Mouse (Mus musculus) lung, postnatal 0 days (tissue): Measurements from ENCODE around the gene Entpd3. TPM values are rescaled to one million over a fixed set of nuclear protein-coding genes. Genes with fewer than 3 reads are reported as not detected.

Source experiments
- ATAC-seq: fragments of 200-750 bp; cut with Nextera tagmentation; 2 replicates; pipeline ENCODE4 v1.8.0; 2017; ENCODE audit warnings: moderate library complexity
- DNase-seq: peaks from one replicate; pipeline ENCODE4 v3.0.0-alpha.2; 2016; ENCODE audit warnings: low spot score
- H3K27ac ChIP-seq: fragments of 300-500 bp; sonication (generic); 2 replicates; pipeline ENCODE4 v1.5.1; 2014; ENCODE audit warnings: antibody characterized with exemption, mild to moderate bottlenecking, low read length, mixed read lengths
- H3K27me3 ChIP-seq: fragments of 300-500 bp; sonication (generic); replicated peaks from 2 replicates; pipeline ENCODE4 v1.6.1; 2014; ENCODE audit warnings: low read length, mixed read lengths; ENCODE audit not compliant: insufficient read depth
- H3K36me3 ChIP-seq: fragments of 300-500 bp; sonication (generic); 2 replicates; pipeline ENCODE4 v1.6.1; 2014; ENCODE audit warnings: low read length, mixed read lengths; ENCODE audit not compliant: insufficient read depth
- H3K4me1 ChIP-seq: fragments of 300-500 bp; sonication (generic); 2 replicates; pipeline ENCODE4 v1.6.1; 2014; ENCODE audit warnings: antibody characterized with exemption, low read depth, low read length, mixed read lengths; ENCODE audit not compliant: insufficient read depth
- H3K4me2 ChIP-seq: fragments of 300-500 bp; sonication (generic); replicated peaks from 2 replicates; pipeline ENCODE4 v1.6.1; 2014; ENCODE audit warnings: low read depth, mild to moderate bottlenecking, low read length, moderate library complexity, mixed read lengths
- H3K4me3 ChIP-seq: fragments of 300-500 bp; sonication (generic); 2 replicates; pipeline ENCODE4 v1.5.1; 2014; ENCODE audit warnings: low read depth, low read length
- H3K9ac ChIP-seq: fragments of 300-500 bp; sonication (generic); replicated peaks from 2 replicates; pipeline ENCODE4 v1.6.1; 2014; ENCODE audit warnings: low read depth, mild to moderate bottlenecking
- H3K9me3 ChIP-seq: fragments of 300-500 bp; sonication (generic); 2 replicates; pipeline ENCODE4 v1.6.1; 2016; ENCODE audit warnings: low read length, mixed read lengths
- CTCF ChIP-seq: IDR thresholded peaks from 2 replicates; pipeline ENCODE4 v1.5.1; 2016; ENCODE audit warnings: antibody characterized with exemption, mild to moderate bottlenecking
- EP300 ChIP-seq: IDR thresholded peaks from 2 replicates; pipeline ENCODE4 v1.6.1; 2016; ENCODE audit warnings: antibody characterized with exemption, mild to moderate bottlenecking, control low read depth
- WGBS: fragments of 180-500 bp; shearing (Covaris S2); extraction: QIAGEN DNeasy Blood & Tissue Kit; methylation state at CpG from one replicate; pipeline ENCODE4 v1.1.7; 2014; 5-methylcytosine and 5-hydroxymethylcytosine counted together
- polyA plus RNA-seq: library from polyadenylated mRNA; unstranded; fragments of >200 nt; fragmentation: Nextera tagmentation; extraction: Ambion mirVana; gene quantifications from 2 replicates; pipeline ENCODE4 v1.2.1, GENCODE M21; 2015

Gene Entpd3
- polyA plus RNA-seq, 1 experiment from 2014 or later: 4.1 TPM

DNA sequence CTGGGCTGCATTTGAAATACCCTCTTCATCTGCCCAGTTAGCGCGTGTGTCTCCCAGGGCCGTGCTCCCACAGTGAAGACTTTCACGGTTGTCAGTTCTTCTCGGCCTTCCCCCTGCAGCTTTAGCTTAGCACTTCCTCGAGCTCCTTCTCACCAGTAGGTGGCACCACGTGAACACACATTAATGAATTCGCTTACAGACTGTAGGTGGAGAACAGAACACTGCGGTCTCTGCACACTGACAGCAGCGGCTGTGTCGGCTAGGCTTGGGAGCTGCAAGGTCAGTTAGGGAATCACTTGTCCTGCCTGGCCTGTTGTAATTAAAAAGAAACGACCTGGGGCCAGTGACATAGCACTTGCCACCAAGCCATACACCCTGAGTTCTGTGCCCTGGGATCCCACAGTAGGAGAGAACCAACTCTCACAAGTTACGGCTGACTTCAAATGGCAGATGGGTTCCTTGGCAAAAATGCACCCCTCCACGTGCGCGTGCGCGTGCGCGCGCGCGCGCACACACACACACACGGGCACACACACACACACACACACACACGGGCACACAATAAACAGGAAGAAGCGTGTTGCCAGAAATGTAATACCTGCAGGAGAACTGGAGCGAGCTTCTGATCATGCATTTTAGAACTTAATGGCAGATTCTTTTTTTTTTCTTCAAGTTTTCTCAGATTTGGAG lies 43.1 kb downstream of the Entpd3 start:
- WGBS: 5% methylated on average over 28 of the region's 28 CpGs
- Histone ChIP-seq H3K9ac (0 out of 2 replicates have a peak overlapping the region, but pooled peaks have one; percentile 1), H3K9me3 (no peaks in the 10 kb centered on the region), H3K4me3 (peak overlapping the region; percentile 22), H3K36me3 (no peaks in the 10 kb centered on the region), H3K4me2 (peak overlapping the region; percentile 58), H3K27me3 (no peaks in the 10 kb centered on the region), H3K4me1 (no peaks in the 10 kb centered on the region; the same call in 1 of the 2 replicates), H3K27ac (peak overlapping the region; percentile 48; the same call in 1 of the 2 replicates)
- DNase-seq: peak; percentile 96
- no peak for TF ChIP-seq EP300
- peak; percentile 97 for TF ChIP-seq CTCF
- ATAC-seq: peak; percentile 91

DNA sequence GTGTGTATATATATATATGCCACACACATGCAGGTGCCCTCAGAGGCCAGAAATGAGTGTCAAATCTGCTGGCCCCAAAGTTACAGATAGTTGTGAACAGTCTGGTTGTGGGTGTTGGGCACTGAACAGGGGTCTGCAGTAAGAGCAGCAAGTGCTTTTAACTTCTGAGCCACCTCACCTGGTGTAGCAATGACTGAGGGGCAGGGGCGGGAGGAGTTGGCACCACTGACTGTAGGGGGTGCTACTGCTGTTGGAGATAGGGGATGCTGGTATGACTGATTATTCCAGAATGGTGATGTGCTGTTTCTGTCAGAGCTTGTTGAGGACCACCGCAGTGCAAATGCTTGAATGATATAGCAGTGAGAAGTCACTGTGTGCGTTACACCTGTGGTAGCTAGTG lies 43.7 kb downstream of the Entpd3 start:
- 80% methylated on average over 3 of the region's 3 CpGs for WGBS
- Histone ChIP-seq H3K4me1 (no peaks in the 10 kb centered on the region), H3K4me3 (no peak overlapping the region), H3K9ac (no peak overlapping the region), H3K36me3 (no peaks in the 10 kb centered on the region), H3K27ac (no peak overlapping the region), H3K27me3 (no peaks in the 10 kb centered on the region), H3K9me3 (no peaks in the 10 kb centered on the region), H3K4me2 (peak overlapping the region; percentile 58)
- DNase-seq: no peak
- ATAC-seq: no peak
- TF ChIP-seq CTCF (no peak), EP300 (no peak)

DNA sequence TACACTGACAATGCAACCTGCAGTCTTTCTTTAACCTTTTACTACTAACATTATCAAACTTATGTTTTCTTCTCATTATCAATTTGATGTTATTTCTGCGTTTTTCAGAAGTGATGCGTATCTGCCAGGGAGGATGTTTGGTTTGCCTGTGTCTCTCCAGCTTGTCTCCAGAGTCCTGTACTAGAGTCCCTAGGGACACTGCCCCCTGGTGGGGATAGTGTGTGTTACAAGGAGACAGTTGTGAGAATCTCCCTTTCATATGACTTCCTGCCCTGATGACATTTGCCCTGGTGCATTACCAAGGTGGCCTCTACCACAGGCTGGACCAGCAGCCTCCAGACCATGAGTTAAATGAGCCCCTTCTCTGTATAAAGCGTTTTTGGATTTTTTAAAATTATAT lies 46.9 kb downstream of the Entpd3 start:
- WGBS: 10% methylated on average over 3 of the region's 3 CpGs
- DNase-seq: peak; percentile 79
- no peak for ATAC-seq

DNA sequence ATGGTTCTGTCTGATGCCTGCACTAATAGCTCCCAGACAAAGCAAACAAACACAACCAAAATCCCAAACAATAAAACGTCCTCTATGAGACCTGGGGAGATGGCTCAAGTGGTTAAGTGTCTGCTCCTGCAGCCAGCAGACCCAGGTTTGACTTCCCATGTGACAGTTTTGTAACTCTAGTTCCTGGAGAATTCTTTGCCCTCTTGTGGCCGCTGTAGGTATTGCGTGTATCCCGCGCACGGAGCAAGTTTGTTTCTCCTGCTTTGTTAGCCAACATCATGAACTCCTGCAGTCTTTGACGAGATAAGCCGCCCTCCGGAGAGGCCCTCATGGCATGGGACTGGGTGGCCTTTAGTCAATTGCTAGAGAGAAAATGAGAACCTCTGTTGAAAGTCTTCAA lies 51.9 kb downstream of the Entpd3 start:
- no peaks in the 10 kb centered on the region for H3K4me1 ChIP-seq
- H3K27ac ChIP-seq: no peak overlapping the region
- DNase-seq (peak; percentile 70), ATAC-seq (peak; percentile 30; the same call in 1 of the 2 replicates)
- H3K9me3 ChIP-seq: no peaks in the 10 kb centered on the region
- H3K27me3 ChIP-seq: no peaks in the 10 kb centered on the region
- H3K4me3 ChIP-seq: no peak overlapping the region
- no peak overlapping the region for H3K4me2 ChIP-seq
- TF ChIP-seq EP300 (no peak), CTCF (peak; percentile 89)
- 1% methylated on average over 9 of the region's 9 CpGs for whole genome bisulfite sequencing
- no peaks in the 10 kb centered on the region for H3K36me3 ChIP-seq
- no peak overlapping the region for H3K9ac ChIP-seq

More for the DNA sequence above, 46.9 kb downstream of the Entpd3 start:
- H3K36me3 ChIP-seq: no peaks in the 10 kb centered on the region
- no peaks in the 10 kb centered on the region for H3K9me3 ChIP-seq
- no peak overlapping the region for H3K4me2 ChIP-seq
- H3K4me1 ChIP-seq: no peaks in the 10 kb centered on the region
- no peaks in the 10 kb centered on the region for H3K27me3 ChIP-seq
- TF ChIP-seq EP300 (no peak), CTCF (peak; percentile 95)
- H3K9ac ChIP-seq: no peak overlapping the region
- H3K27ac ChIP-seq: no peak overlapping the region
- H3K4me3 ChIP-seq: no peak overlapping the region

DNA sequence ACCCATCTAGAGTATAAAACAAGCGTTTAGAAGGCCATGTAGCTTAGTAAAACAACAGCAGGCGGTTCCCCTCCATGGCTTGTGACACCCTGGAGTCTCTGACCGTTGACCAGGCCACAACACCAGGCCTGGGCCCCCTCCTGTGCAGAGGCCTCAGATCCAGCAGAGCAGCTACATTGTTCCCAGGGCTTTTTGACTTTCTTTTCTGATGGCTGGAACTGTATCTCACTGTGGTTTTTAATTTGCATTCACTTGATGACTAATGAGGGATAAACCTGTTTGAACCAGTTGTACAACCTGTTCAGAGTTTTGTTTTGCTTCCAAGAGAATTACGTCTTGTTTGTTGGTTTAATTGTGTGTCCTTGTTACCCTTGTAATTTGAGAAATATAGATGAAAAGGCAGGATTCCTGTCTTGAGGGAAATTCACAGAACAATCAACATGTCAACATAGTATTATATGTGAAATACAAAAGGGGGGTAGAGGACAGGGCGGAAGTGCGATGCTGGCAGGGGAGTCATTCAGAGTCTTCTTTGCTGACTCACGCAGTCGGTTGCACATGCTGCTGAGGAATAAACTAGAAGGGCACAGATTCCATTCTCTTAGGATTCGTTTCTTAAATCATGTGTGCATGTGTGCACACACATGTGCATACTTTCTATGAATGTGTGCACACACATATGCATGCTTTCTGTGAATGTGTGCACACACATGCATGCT lies 53.9 kb downstream of the Entpd3 start:
- Histone ChIP-seq H3K9ac (no peak overlapping the region), H3K36me3 (no peaks in the 10 kb centered on the region), H3K4me3 (no peak overlapping the region), H3K4me1 (no peaks in the 10 kb centered on the region), H3K9me3 (no peaks in the 10 kb centered on the region), H3K27me3 (no peaks in the 10 kb centered on the region), H3K4me2 (no peak overlapping the region), H3K27ac (no peak overlapping the region)
- DNase-seq (no peak), ATAC-seq (no peak)
- TF ChIP-seq CTCF (no peak), EP300 (no peak)
- 64% methylated on average over 9 of the region's 9 CpGs for WGBS

DNA sequence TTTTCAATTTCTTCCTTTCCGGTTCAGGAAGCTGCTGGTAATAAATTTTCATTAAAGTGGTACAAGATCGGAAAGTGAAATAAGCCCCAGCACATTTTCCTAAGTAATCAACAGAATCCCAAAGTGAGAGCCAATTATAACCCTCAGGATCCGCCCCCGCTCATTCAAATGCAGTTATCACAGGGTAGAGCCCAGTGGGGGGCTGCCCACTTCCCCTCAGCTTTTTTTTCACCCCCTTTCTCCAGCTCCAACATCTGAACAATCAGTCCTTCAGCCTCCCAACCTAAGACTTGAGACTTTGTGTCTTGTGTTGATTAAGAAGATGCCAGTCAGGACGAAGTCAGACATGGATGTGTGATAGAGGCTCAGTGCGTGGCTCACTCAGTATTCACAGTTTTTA lies 55.2 kb downstream of the Entpd3 start:
- H3K9ac ChIP-seq: no peak overlapping the region
- no peaks in the 10 kb centered on the region for H3K4me1 ChIP-seq
- no peak overlapping the region for H3K27ac ChIP-seq
- no peaks in the 10 kb centered on the region for H3K36me3 ChIP-seq
- 62% methylated on average over 6 of the region's 6 CpGs for WGBS
- DNase-seq: no peak
- H3K4me3 ChIP-seq: no peak overlapping the region
- TF ChIP-seq CTCF (no peak), EP300 (no peak)
- H3K4me2 ChIP-seq: no peak overlapping the region
- ATAC-seq: no peak
- no peaks in the 10 kb centered on the region for H3K27me3 ChIP-seq
- H3K9me3 ChIP-seq: no peaks in the 10 kb centered on the region
